Mouse (Mus musculus) lung, postnatal 0 days (tissue): Measurements from ENCODE around the gene Gm17019.
"Not testable (repeated sequence)": the region's sequence is repeated elsewhere in the genome, so short reads cannot be mapped to it uniquely, and the experiment has no call there.

ENCODE experiments used
- CTCF ChIP-seq: IDR thresholded peaks from 2 replicates; pipeline ENCODE4 v1.5.1; 2016; ENCODE audit warnings: antibody characterized with exemption, mild to moderate bottlenecking
- EP300 ChIP-seq: IDR thresholded peaks from 2 replicates; pipeline ENCODE4 v1.6.1; 2016; ENCODE audit warnings: antibody characterized with exemption, mild to moderate bottlenecking, control low read depth

GRCm38 (mm10) chr5:14990375-14991158 lies 42.2 kb downstream of the Gm17019 start:
- not testable (repeated sequence) for TF ChIP-seq EP300, CTCF
